Mouse (Mus musculus) limb, embryonic 13.5 days (tissue): ENCODE results near the gene Tcl1b3. TPM values are rescaled to one million over a fixed set of nuclear protein-coding genes. Genes with fewer than 3 reads are reported as not detected.
"Not testable (repeated sequence)": the region's sequence is repeated elsewhere in the genome, so short reads cannot be mapped to it uniquely, and the experiment has no call there.

Experiments used
- ATAC-seq: fragments of 200-750 bp; cut with Nextera tagmentation; 2 replicates; pipeline ENCODE4 v1.8.0; 2017; ENCODE audit warnings: low read depth, moderate number of reproducible peaks, moderate TSS enrichment; ENCODE audit not compliant: low FRiP score
- H3K27ac ChIP-seq: fragments of 300-500 bp; sonication (generic); 2 replicates; pipeline ENCODE4 v1.5.1; 2015; ENCODE audit warnings: inconsistent platforms, mild to moderate bottlenecking, moderate library complexity
- H3K27me3 ChIP-seq: fragments of 300-500 bp; sonication (generic); 2 replicates; pipeline ENCODE4 v1.6.1; 2015; ENCODE audit warnings: mild to moderate bottlenecking, inconsistent platforms
- H3K36me3 ChIP-seq: fragments of 300-500 bp; sonication (generic); 2 replicates; pipeline ENCODE4 v1.6.1; 2015; ENCODE audit warnings: inconsistent platforms, mild to moderate bottlenecking, moderate library complexity
- H3K4me1 ChIP-seq: fragments of 300-500 bp; sonication (generic); 2 replicates; pipeline ENCODE4 v1.6.1; 2015; ENCODE audit warnings: inconsistent platforms
- H3K4me2 ChIP-seq: fragments of 300-500 bp; sonication (generic); replicated peaks from 2 replicates; pipeline ENCODE4 v1.6.1; 2015; ENCODE audit warnings: inconsistent platforms, mild to moderate bottlenecking, moderate library complexity
- H3K4me3 ChIP-seq: fragments of 300-500 bp; sonication (generic); 2 replicates; pipeline ENCODE4 v1.5.1; 2015; ENCODE audit warnings: moderate library complexity, mild to moderate bottlenecking, inconsistent platforms
- H3K9ac ChIP-seq: fragments of 300-500 bp; sonication (generic); 2 replicates; pipeline ENCODE4 v1.6.1; 2015; ENCODE audit warnings: mild to moderate bottlenecking, inconsistent platforms
- H3K9me3 ChIP-seq: fragments of 300-500 bp; sonication (generic); 2 replicates; pipeline ENCODE4 v1.6.1; 2016; ENCODE audit warnings: inconsistent platforms
- WGBS: fragments of 180-500 bp; shearing (Covaris S2); methylation state at CpG from one replicate; pipeline ENCODE4 v1.1.7; 2015; 5-methylcytosine and 5-hydroxymethylcytosine counted together
- polyA plus RNA-seq: library from polyadenylated mRNA; unstranded; fragments of >200 nt; fragmentation: Nextera tagmentation; extraction: Ambion mirVana; gene quantifications from 2 replicates; pipeline ENCODE4 v1.2.1, GENCODE M21; 2015

Tcl1b3 gene
- polyA plus RNA-seq, 1 experiment from 2014 or later, result not detected

- not testable (repeated sequence) for H3K36me3 ChIP-seq, H3K9me3 ChIP-seq
- 74% methylated on average over 7 of the region's 7 CpGs for WGBS
Observed at GRCm38 (mm10) chr12:105199684-105200497, 9.0 kb downstream of the Tcl1b3 start.

GRCm38 (mm10) chr12:105201657-105202056 lies 10.8 kb downstream of the Tcl1b3 start, which contains the start of gene Tcl1b4:
Gene Tcl1b4 (plus strand): TSS chr12:105201957.
- H3K4me1 ChIP-seq, H3K27me3 ChIP-seq, H3K4me3 ChIP-seq, H3K36me3 ChIP-seq, H3K27ac ChIP-seq, H3K9me3 ChIP-seq, H3K9ac ChIP-seq, ATAC-seq, H3K4me2 ChIP-seq: not testable (repeated sequence)
- WGBS, result 76% methylated on average over 1 of the region's 1 CpGs

More at GRCm38 (mm10) chr12:105199684-105200497, 9.0 kb downstream of the Tcl1b3 start:
- H3K9ac ChIP-seq, H3K27me3 ChIP-seq, ATAC-seq, H3K4me2 ChIP-seq, H3K4me1 ChIP-seq, H3K27ac ChIP-seq, H3K4me3 ChIP-seq: not testable (repeated sequence)

GRCm38 (mm10) chr12:105207071-105207470 lies 16.2 kb downstream of the Tcl1b3 start:
- H3K9me3 ChIP-seq, result no peaks in the 10 kb centered on the region
- H3K4me3 ChIP-seq, result no peak overlapping the region
- 0 out of 2 replicates have a peak, but pooled peaks cover 3% of the 10 kb centered on the region for H3K27me3 ChIP-seq
- H3K9ac ChIP-seq, result no peak overlapping the region
- WGBS, result 65% methylated on average over 1 of the region's 1 CpGs
- no peak overlapping the region for H3K4me2 ChIP-seq
- no peaks in the 10 kb centered on the region for H3K36me3 ChIP-seq
- peaks cover 4% of the 10 kb centered on the region; the same call in 1 of the 2 replicates for H3K4me1 ChIP-seq
- H3K27ac ChIP-seq, result no peak overlapping the region
- ATAC-seq, result no peak

- H3K9me3 ChIP-seq, result no peaks in the 10 kb centered on the region
- no peak overlapping the region for H3K27ac ChIP-seq
- H3K9ac ChIP-seq, result no peak overlapping the region
- H3K4me1 ChIP-seq, result peaks cover 4% of the 10 kb centered on the region; the same call in 1 of the 2 replicates
- H3K27me3 ChIP-seq, result 0 out of 2 replicates have a peak, but pooled peaks cover 3% of the 10 kb centered on the region
- no peaks in the 10 kb centered on the region for H3K36me3 ChIP-seq
- no peak overlapping the region for H3K4me3 ChIP-seq
- WGBS, result 97% methylated on average over 1 of the region's 1 CpGs
- no peak for ATAC-seq
- H3K4me2 ChIP-seq, result no peak overlapping the region
Observed at GRCm38 (mm10) chr12:105208441-105208840, 17.6 kb downstream of the Tcl1b3 start.

GRCm38 (mm10) chr12:105209231-105209630 lies 18.4 kb downstream of the Tcl1b3 start:
- ATAC-seq, result no peak
- Histone ChIP-seq H3K4me3 (no peak overlapping the region), H3K9ac (no peak overlapping the region), H3K36me3 (no peaks in the 10 kb centered on the region), H3K4me2 (no peak overlapping the region), H3K27ac (no peak overlapping the region), H3K4me1 (peaks cover 4% of the 10 kb centered on the region), H3K27me3 (0 out of 2 replicates have a peak, but pooled peaks cover 3% of the 10 kb centered on the region), H3K9me3 (no peaks in the 10 kb centered on the region)
- WGBS, result 94% methylated on average over 7 of the region's 7 CpGs

GRCm38 (mm10) chr12:105217101-105217760 lies 26.4 kb downstream of the Tcl1b3 start:
- Histone ChIP-seq H3K4me1 (peaks cover 3% of the 10 kb centered on the region; the same call in 1 of the 2 replicates), H3K27me3 (no peaks in the 10 kb centered on the region), H3K9ac (no peak overlapping the region), H3K4me2 (no peak overlapping the region), H3K4me3 (no peak overlapping the region), H3K36me3 (no peaks in the 10 kb centered on the region), H3K27ac (no peak overlapping the region), H3K9me3 (no peaks in the 10 kb centered on the region)
- ATAC-seq, result no peak
- WGBS, result 83% methylated on average over 7 of the region's 7 CpGs

- no peaks in the 10 kb centered on the region for H3K4me1 ChIP-seq
- H3K4me3 ChIP-seq, result no peak within 1 kb of the TSS
- no peak within 1 kb of the TSS for H3K9ac ChIP-seq
- H3K27me3 ChIP-seq, result no peaks in the 10 kb centered on the region
- H3K36me3 ChIP-seq, result no peaks in the 10 kb centered on the region
- H3K27ac ChIP-seq, result no peak within 1 kb of the TSS
- H3K9me3 ChIP-seq, result no peaks in the 10 kb centered on the region
- no peak within 1 kb of the TSS for H3K4me2 ChIP-seq
- ATAC-seq, result no peak
- WGBS, result 88% methylated on average over 22 of the region's 22 CpGs
Observed at GRCm38 (mm10) chr12:105222601-105223319, 31.9 kb downstream of the Tcl1b3 start, which contains the start of gene Tcl1. Gene Tcl1 (minus strand): TSS chr12:105222793.

- Histone ChIP-seq H3K4me3 (no peak overlapping the region), H3K36me3 (no peaks in the 10 kb centered on the region), H3K4me1 (no peaks in the 10 kb centered on the region), H3K4me2 (no peak overlapping the region), H3K27ac (no peak overlapping the region), H3K9me3 (no peaks in the 10 kb centered on the region), H3K27me3 (no peaks in the 10 kb centered on the region), H3K9ac (no peak overlapping the region)
- WGBS, result 66% methylated on average over 16 of the region's 16 CpGs
- no peak for ATAC-seq
Observed at GRCm38 (mm10) chr12:105224621-105225320, 33.9 kb downstream of the Tcl1b3 start.

GRCm38 (mm10) chr12:105234362-105234761 lies 43.5 kb downstream of the Tcl1b3 start:
- Histone ChIP-seq H3K27ac (no peak overlapping the region), H3K4me3 (no peak overlapping the region), H3K9me3 (no peaks in the 10 kb centered on the region), H3K27me3 (no peaks in the 10 kb centered on the region), H3K9ac (no peak overlapping the region), H3K4me2 (no peak overlapping the region), H3K4me1 (no peaks in the 10 kb centered on the region), H3K36me3 (no peaks in the 10 kb centered on the region)
- ATAC-seq, result no peak
- WGBS, result 70% methylated on average over 11 of the region's 11 CpGs

- ATAC-seq, result no peak
- WGBS, result 84% methylated on average over 3 of the region's 3 CpGs
- Histone ChIP-seq H3K36me3 (no peaks in the 10 kb centered on the region), H3K9me3 (no peaks in the 10 kb centered on the region), H3K4me2 (no peak overlapping the region), H3K27ac (no peak overlapping the region), H3K27me3 (no peaks in the 10 kb centered on the region), H3K4me3 (no peak overlapping the region), H3K9ac (no peak overlapping the region), H3K4me1 (no peaks in the 10 kb centered on the region)
Observed at GRCm38 (mm10) chr12:105235091-105235490, 44.2 kb downstream of the Tcl1b3 start.

GRCm38 (mm10) chr12:105239060-105239459 lies 48.2 kb downstream of the Tcl1b3 start:
- Histone ChIP-seq H3K4me3 (no peak overlapping the region), H3K27me3 (no peaks in the 10 kb centered on the region), H3K9ac (no peak overlapping the region), H3K4me2 (no peak overlapping the region), H3K9me3 (no peaks in the 10 kb centered on the region), H3K27ac (no peak overlapping the region), H3K4me1 (no peaks in the 10 kb centered on the region), H3K36me3 (no peaks in the 10 kb centered on the region)
- no peak for ATAC-seq
- WGBS, result 86% methylated on average over 9 of the region's 9 CpGs
